Mouse (Mus musculus) lung, postnatal 0 days (tissue): ENCODE results near the gene Cracr2b.

Source experiments
- CTCF ChIP-seq: IDR thresholded peaks from 2 replicates; pipeline ENCODE4 v1.5.1; 2016; ENCODE audit warnings: antibody characterized with exemption, mild to moderate bottlenecking
- EP300 ChIP-seq: IDR thresholded peaks from 2 replicates; pipeline ENCODE4 v1.6.1; 2016; ENCODE audit warnings: antibody characterized with exemption, mild to moderate bottlenecking, control low read depth

DNA sequence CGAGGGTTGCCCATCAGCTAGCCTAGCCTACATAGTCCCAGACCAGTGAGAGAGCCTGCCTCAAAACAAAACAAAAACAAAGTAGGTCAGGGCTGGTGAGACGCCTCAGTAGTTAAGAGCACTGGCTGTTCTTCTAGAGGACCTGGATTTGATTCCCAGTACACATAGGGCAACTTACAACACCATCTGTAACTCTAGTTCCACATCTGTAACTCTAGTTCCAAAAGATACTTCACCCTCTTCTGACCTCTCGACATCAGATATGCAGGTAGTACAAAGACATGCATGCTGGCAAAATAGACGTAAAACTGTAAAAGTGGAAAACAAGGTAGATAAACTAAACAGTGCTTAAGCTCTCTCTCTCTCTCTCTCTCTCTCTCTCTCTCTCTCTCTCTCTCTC, 37.1 kb upstream of the Cracr2b start:
- no peak for TF ChIP-seq CTCF
- no peak for TF ChIP-seq EP300
